Mouse (Mus musculus): ENCODE measurements around the gene Hcar1. TPM values are rescaled to one million over a fixed set of nuclear protein-coding genes. Genes with fewer than 3 reads are reported as not detected.

Gene Hcar1
- polyA plus RNA-seq, 1 experiment = 0.38 TPM

DNA sequence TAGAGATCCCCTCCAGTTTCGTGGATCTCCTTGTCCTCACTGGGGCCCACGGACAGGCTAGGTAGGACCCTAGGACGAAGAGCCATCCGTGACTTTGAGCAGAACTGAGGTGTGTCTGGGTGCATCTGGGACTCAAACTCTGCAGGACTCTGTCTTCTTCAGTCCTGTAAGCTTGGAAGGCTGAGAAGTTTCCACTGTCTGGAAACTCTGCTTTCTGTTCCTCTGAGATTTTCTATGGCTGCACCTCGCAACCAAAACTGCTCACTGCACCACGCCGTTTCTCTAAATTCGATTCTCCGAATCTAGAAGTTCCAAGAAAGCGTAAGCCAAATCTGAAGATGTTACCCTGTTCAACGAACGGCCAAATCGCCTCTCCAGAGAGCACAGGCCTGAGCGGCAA, 15.9 kb downstream of the Hcar1 start:
- TF ChIP-seq CTCF (IDR thresholded peaks at IDR 0.05; ENCODE audit: borderline replicate concordance, insufficient read depth, low read depth, low read length) (no peak), POLR2A (IDR thresholded peaks at IDR 0.05; ENCODE audit: borderline replicate concordance, insufficient read depth, low read length) (no peak)
- DNase-seq = no peak
- Histone ChIP-seq H3K4me3 (replicated peaks; ENCODE audit: insufficient read depth, low read depth, low read length) (no peak overlapping the region), H3K27me3 (ENCODE audit: control insufficient read depth, insufficient read depth, low read length) (no peaks in the 10 kb centered on the region; the same call in 1 of the 2 replicates), H3K27ac (ENCODE audit: insufficient read depth, low read length) (no peak overlapping the region), H3K4me1 (ENCODE audit: control insufficient read depth, insufficient read depth, low read length) (no peaks in the 10 kb centered on the region)
- WGBS = 90% methylated on average over 14 of the region's 14 CpGs

- WGBS = 72% methylated on average over 15 of the region's 15 CpGs
- DNase-seq = no peak
- Histone ChIP-seq H3K4me1 (ENCODE audit: control insufficient read depth, insufficient read depth, low read length) (no peaks in the 10 kb centered on the region), H3K4me3 (replicated peaks; ENCODE audit: insufficient read depth, low read depth, low read length) (no peak overlapping the region), H3K27me3 (ENCODE audit: control insufficient read depth, insufficient read depth, low read length) (no peaks in the 10 kb centered on the region; the same call in 1 of the 2 replicates), H3K27ac (ENCODE audit: insufficient read depth, low read length) (no peak overlapping the region)
- no peak for TF ChIP-seq CTCF (IDR thresholded peaks at IDR 0.05; ENCODE audit: borderline replicate concordance, insufficient read depth, low read depth, low read length)
- TF ChIP-seq POLR2A (IDR thresholded peaks at IDR 0.05; ENCODE audit: borderline replicate concordance, insufficient read depth, low read length) = no peak
Observed at GRCm38 (mm10) chr5:123862374-123863350, 17.2 kb downstream of the Hcar1 start.

DNA sequence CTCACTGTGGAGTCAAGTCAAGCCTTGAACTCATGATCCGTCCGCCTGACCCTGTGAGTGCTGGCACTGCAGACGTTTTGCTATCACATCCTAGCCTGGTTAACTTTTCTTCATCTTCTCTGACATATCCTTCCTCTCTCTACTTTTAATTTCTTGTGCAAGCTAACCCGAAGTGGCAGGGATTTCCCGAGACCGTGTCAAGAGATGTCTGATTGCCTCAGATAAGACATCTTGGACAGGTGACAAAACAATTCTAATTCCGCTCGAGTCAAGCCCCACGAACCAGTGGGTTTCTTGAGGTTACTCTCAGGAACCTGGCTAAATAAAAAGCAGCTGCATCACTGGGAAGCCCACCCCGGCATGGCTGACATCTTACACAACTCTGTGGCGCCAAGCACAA, 21.0 kb downstream of the Hcar1 start:
- TF ChIP-seq POLR2A (IDR thresholded peaks at IDR 0.05; ENCODE audit: borderline replicate concordance, insufficient read depth, low read length) (no peak), CTCF (IDR thresholded peaks at IDR 0.05; ENCODE audit: borderline replicate concordance, insufficient read depth, low read depth, low read length) (no peak)
- Histone ChIP-seq H3K4me1 (ENCODE audit: control insufficient read depth, insufficient read depth, low read length) (no peaks in the 10 kb centered on the region), H3K27ac (ENCODE audit: insufficient read depth, low read length) (no peak overlapping the region)

DNA sequence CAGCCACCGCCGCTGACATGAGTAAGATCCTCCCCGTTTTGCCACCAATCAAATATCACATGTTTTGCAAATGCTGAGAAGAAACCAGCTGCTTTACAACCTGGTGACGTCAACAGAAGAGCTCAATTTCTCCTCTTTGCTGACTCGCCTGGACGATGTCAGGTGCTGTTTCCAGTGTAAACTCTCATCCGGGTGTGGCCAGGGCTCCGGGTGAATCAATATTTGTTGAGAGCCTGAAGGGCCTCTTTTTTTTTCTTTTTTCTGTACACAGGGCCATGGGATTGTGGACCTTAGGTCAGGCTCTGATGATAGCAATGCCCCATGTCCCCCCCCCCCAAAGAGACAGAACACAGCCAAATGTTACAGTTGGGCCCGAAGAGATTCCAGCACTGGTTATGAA, 25.3 kb downstream of the Hcar1 start:
- Histone ChIP-seq H3K27ac (ENCODE audit: insufficient read depth, low read length) (no peak overlapping the region), H3K27me3 (ENCODE audit: control insufficient read depth, insufficient read depth, low read length) (no peaks in the 10 kb centered on the region), H3K4me3 (replicated peaks; ENCODE audit: insufficient read depth, low read depth, low read length) (no peak overlapping the region), H3K4me1 (ENCODE audit: control insufficient read depth, insufficient read depth, low read length) (no peaks in the 10 kb centered on the region)
- no peak for DNase-seq
- TF ChIP-seq CTCF (IDR thresholded peaks at IDR 0.05; ENCODE audit: borderline replicate concordance, insufficient read depth, low read depth, low read length) = no peak
- TF ChIP-seq POLR2A (IDR thresholded peaks at IDR 0.05; ENCODE audit: borderline replicate concordance, insufficient read depth, low read length) = no peak
- 89% methylated on average over 9 of the region's 9 CpGs for WGBS

More for the DNA sequence above, 21.0 kb downstream of the Hcar1 start:
- H3K4me3 ChIP-seq (replicated peaks; ENCODE audit: insufficient read depth, low read depth, low read length) = no peak overlapping the region
- WGBS = 75% methylated on average over 11 of the region's 11 CpGs
- no peak for DNase-seq
- no peaks in the 10 kb centered on the region for H3K27me3 ChIP-seq (ENCODE audit: control insufficient read depth, insufficient read depth, low read length)

DNA sequence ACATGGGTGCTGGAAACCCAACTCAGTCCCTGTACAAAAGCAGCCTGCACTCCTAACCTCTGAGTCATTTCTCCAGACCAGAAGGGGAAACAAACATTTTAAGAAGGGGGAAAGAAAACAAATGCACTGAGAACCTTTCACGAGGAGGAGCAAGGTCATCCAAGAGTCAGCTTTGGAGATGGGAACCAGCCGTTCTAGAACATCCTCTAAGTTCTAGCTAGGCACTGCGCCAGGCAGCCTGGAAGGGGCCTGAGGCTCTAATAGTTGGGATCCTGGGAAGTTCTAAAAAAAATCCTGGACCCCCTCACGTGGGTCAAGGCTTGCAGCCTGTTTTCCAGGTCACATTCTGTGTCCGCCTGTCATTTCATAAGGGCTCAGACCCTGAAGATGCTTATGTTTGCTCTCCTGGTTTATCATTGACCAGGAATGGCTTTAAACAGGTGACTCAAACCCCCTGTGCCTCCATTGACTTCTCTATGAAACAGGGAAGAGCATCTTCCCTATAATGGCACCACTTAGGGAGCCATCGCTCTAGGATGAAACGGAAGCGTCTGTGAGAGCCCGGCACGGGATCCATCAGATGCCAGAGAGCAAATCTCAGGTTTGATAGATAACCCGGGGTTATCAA, 25.8 kb downstream of the Hcar1 start:
- no peak overlapping the region for H3K27ac ChIP-seq (ENCODE audit: insufficient read depth, low read length)
- DNase-seq = no peak
- H3K4me1 ChIP-seq (ENCODE audit: control insufficient read depth, insufficient read depth, low read length) = no peaks in the 10 kb centered on the region
- H3K27me3 ChIP-seq (ENCODE audit: control insufficient read depth, insufficient read depth, low read length) = no peaks in the 10 kb centered on the region
- no peak for TF ChIP-seq POLR2A (IDR thresholded peaks at IDR 0.05; ENCODE audit: borderline replicate concordance, insufficient read depth, low read length)
- TF ChIP-seq CTCF (IDR thresholded peaks at IDR 0.05; ENCODE audit: borderline replicate concordance, insufficient read depth, low read depth, low read length) = no peak
- H3K4me3 ChIP-seq (replicated peaks; ENCODE audit: insufficient read depth, low read depth, low read length) = no peak overlapping the region
- WGBS = 87% methylated on average over 11 of the region's 11 CpGs

GRCm38 (mm10) chr5:123851398-123851797, 28.4 kb downstream of the Hcar1 start:
- no peak for DNase-seq
- no peak overlapping the region for H3K4me3 ChIP-seq (replicated peaks; ENCODE audit: insufficient read depth, low read depth, low read length)
- H3K27ac ChIP-seq (ENCODE audit: insufficient read depth, low read length) = no peak overlapping the region
- no peak for TF ChIP-seq POLR2A (IDR thresholded peaks at IDR 0.05; ENCODE audit: borderline replicate concordance, insufficient read depth, low read length)
- no peak for TF ChIP-seq CTCF (IDR thresholded peaks at IDR 0.05; ENCODE audit: borderline replicate concordance, insufficient read depth, low read depth, low read length)
- WGBS = 67% methylated on average over 2 of the region's 2 CpGs
- no peaks in the 10 kb centered on the region for H3K4me1 ChIP-seq (ENCODE audit: control insufficient read depth, insufficient read depth, low read length)
- no peaks in the 10 kb centered on the region for H3K27me3 ChIP-seq (ENCODE audit: control insufficient read depth, insufficient read depth, low read length)

- H3K4me3 ChIP-seq (replicated peaks; ENCODE audit: insufficient read depth, low read depth, low read length) = no peak overlapping the region
- WGBS = 92% methylated on average over 14 of the region's 14 CpGs
Observed at GRCm38 (mm10) chr5:123844316-123844715, 35.5 kb downstream of the Hcar1 start.

More at GRCm38 (mm10) chr5:123844316-123844715, 35.5 kb downstream of the Hcar1 start:
- no peaks in the 10 kb centered on the region for H3K27me3 ChIP-seq (ENCODE audit: control insufficient read depth, insufficient read depth, low read length)
- no peak for TF ChIP-seq POLR2A (IDR thresholded peaks at IDR 0.05; ENCODE audit: borderline replicate concordance, insufficient read depth, low read length)
- no peak for TF ChIP-seq CTCF (IDR thresholded peaks at IDR 0.05; ENCODE audit: borderline replicate concordance, insufficient read depth, low read depth, low read length)
- DNase-seq = no peak
- H3K4me1 ChIP-seq (ENCODE audit: control insufficient read depth, insufficient read depth, low read length) = no peaks in the 10 kb centered on the region
- no peak overlapping the region for H3K27ac ChIP-seq (ENCODE audit: insufficient read depth, low read length)
